Mouse (Mus musculus) spleen, adult 2 months (tissue): Measurements from ENCODE around the gene Pitpnc1.

Experiments
- CTCF ChIP-seq: fragments of 200-500 bp; IDR thresholded peaks from 2 replicates; pipeline ENCODE4 v1.5.1; 2011; ENCODE audit warnings: mild to moderate bottlenecking, inconsistent platforms; ENCODE audit not compliant: insufficient read depth, insufficient read length, insufficient replicate concordance; ENCODE audit errors: extremely low read depth
- POLR2A ChIP-seq: fragments of 200-500 bp; IDR thresholded peaks from 2 replicates; pipeline ENCODE4 v1.6.1; 2011; ENCODE audit warnings: low read depth, low read length, inconsistent platforms

GRCm38 (mm10) chr11:107400826-107401225 is 69.7 kb downstream of the Pitpnc1 start:
- TF ChIP-seq POLR2A (no peak), CTCF (no peak)
